Mouse (Mus musculus) E14TG2a.4 (cell line): ENCODE results near the gene Btg3.
"Not testable (repeated sequence)": the region's sequence is repeated elsewhere in the genome, so short reads cannot be mapped to it uniquely, and the experiment has no call there.

Experiments used
- H3K27me3 ChIP-seq: 2 replicates; pipeline ENCODE4 v1.6.1; 2014; ENCODE audit warnings: low read length, control low read depth; ENCODE audit not compliant: insufficient read depth
- H3K36me3 ChIP-seq: 2 replicates; pipeline ENCODE4 v1.6.1; 2014; ENCODE audit warnings: low read length, control low read depth; ENCODE audit not compliant: insufficient read depth
- H3K4me1 ChIP-seq: replicated peaks from 2 replicates; pipeline ENCODE4 v1.6.1; 2014; ENCODE audit warnings: low read depth, low read length, control low read depth
- H3K4me3 ChIP-seq: replicated peaks from 2 replicates; pipeline ENCODE4 v1.5.1; 2014; ENCODE audit warnings: mild to moderate bottlenecking, low read length
- H3K9me3 ChIP-seq: 2 replicates; pipeline ENCODE4 v1.6.1; 2014; ENCODE audit warnings: low read length, control low read depth
- CTCF ChIP-seq: conservative IDR thresholded peaks from 2 replicates; pipeline ENCODE4 v1.5.1; 2014; ENCODE audit warnings: low read length
- NANOG ChIP-seq: IDR thresholded peaks from 2 replicates; pipeline ENCODE4 v1.6.1; 2014; ENCODE audit warnings: borderline replicate concordance, low read length, mixed read lengths
- POU5F1 ChIP-seq: IDR thresholded peaks from 2 replicates; pipeline ENCODE4 v1.6.1; 2014; ENCODE audit warnings: low read length, borderline replicate concordance

The Btg3 gene

GRCm38 (mm10) chr16:78371491-78372046 lies 5.4 kb downstream of the Btg3 start:
- H3K9me3 ChIP-seq: no peaks in the 10 kb centered on the region
- peaks cover 61% of the 10 kb centered on the region for H3K36me3 ChIP-seq
- TF ChIP-seq CTCF (no peak), POU5F1 (no peak)
- peaks cover 25% of the 10 kb centered on the region for H3K4me1 ChIP-seq
- no peak overlapping the region for H3K4me3 ChIP-seq
- no peaks in the 10 kb centered on the region for H3K27me3 ChIP-seq

DNA sequence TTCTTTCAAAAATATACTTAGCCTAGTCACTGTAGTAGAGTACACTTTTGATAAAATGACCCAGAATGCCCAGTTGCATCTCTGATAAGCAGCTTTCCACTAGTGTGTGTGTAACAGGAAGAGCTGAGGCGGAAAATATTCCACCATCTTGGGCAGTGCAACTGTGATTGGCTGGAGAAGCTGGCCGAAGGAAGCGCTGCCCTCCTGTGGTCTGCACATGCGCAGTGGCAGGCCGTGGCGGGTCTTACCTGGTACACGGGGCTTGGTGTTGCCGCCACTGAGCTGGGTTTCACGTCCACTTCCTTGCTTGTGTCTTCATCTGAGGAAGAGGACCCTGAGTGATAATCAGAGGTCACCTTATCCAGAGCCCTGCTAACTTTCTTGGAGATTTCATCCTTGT lies 12.4 kb downstream of the Btg3 start:
- H3K36me3 ChIP-seq: peaks cover 85% of the 10 kb centered on the region
- H3K4me3 ChIP-seq, H3K9me3 ChIP-seq, H3K27me3 ChIP-seq, H3K4me1 ChIP-seq: not testable (repeated sequence)

- TF ChIP-seq NANOG (no peak), POU5F1 (no peak), CTCF (no peak)
- no peaks in the 10 kb centered on the region for H3K4me1 ChIP-seq
- H3K27me3 ChIP-seq: no peaks in the 10 kb centered on the region
- peaks cover 78% of the 10 kb centered on the region for H3K36me3 ChIP-seq
- H3K4me3 ChIP-seq: no peak overlapping the region
- H3K9me3 ChIP-seq: no peaks in the 10 kb centered on the region
Observed at GRCm38 (mm10) chr16:78361466-78361865, 15.5 kb downstream of the Btg3 start.

DNA sequence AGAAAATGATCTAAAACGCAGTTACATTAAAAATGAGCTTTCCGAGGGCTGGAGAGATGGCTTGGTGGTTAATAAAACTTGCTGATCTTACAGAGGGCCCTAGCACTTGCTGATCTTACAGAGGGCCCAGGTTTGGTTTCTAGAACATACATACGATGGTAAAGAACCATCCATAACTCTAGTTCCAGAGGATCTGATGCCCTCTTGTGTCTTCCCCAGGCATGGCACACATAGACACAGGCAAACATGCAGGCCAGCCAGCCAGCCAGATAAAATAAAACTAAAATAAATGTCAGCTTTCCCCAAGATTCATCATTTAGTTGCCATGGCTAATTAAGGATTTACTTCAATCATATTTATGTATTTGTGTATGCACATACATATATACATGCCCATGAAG lies 19.2 kb downstream of the Btg3 start:
- Histone ChIP-seq H3K36me3 (peaks cover 46% of the 10 kb centered on the region), H3K4me3 (no peak overlapping the region), H3K9me3 (no peaks in the 10 kb centered on the region), H3K27me3 (no peaks in the 10 kb centered on the region), H3K4me1 (no peaks in the 10 kb centered on the region)
- TF ChIP-seq CTCF: peak; percentile 31
- no peak for TF ChIP-seq NANOG
- no peak for TF ChIP-seq POU5F1

GRCm38 (mm10) chr16:78347328-78347926 lies 29.6 kb downstream of the Btg3 start:
- Histone ChIP-seq H3K4me3 (no peak overlapping the region), H3K4me1 (no peaks in the 10 kb centered on the region), H3K36me3 (peaks cover 45% of the 10 kb centered on the region), H3K9me3 (no peaks in the 10 kb centered on the region), H3K27me3 (no peaks in the 10 kb centered on the region)
- TF ChIP-seq NANOG (no peak), POU5F1 (no peak), CTCF (no peak)

GRCm38 (mm10) chr16:78346662-78347327 lies 30.2 kb downstream of the Btg3 start:
- H3K4me1 ChIP-seq: no peaks in the 10 kb centered on the region
- TF ChIP-seq CTCF (peak; percentile 31; the same call in 1 of the 2 replicates), POU5F1 (no peak), NANOG (no peak)
- H3K27me3 ChIP-seq: no peaks in the 10 kb centered on the region
- no peak overlapping the region for H3K4me3 ChIP-seq
- H3K9me3 ChIP-seq: no peaks in the 10 kb centered on the region
- H3K36me3 ChIP-seq: peaks cover 48% of the 10 kb centered on the region

DNA sequence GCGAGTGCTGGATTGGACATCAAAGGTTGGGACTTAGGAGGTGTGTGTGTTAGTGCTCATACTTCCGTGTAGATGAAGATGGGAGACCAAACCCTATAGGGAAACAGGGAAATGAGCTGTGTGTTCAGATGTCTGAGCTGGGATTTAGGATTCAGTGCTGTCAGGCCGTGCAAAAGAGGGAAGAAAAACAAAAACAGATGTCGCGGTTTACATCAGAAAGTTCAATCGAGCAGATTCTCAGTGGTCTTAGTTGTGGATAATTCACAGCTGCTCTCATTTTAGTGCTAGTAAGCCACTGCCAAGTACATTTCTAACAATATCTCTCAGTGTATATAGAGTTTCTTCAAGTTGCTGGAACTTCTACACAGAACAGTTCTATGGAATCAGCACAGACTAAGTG lies 33.2 kb downstream of the Btg3 start:
- Histone ChIP-seq H3K27me3 (no peaks in the 10 kb centered on the region), H3K9me3 (no peaks in the 10 kb centered on the region), H3K4me1 (peaks cover 7% of the 10 kb centered on the region), H3K4me3 (no peak overlapping the region), H3K36me3 (peaks cover 52% of the 10 kb centered on the region)
- TF ChIP-seq NANOG (no peak), CTCF (no peak), POU5F1 (no peak)

GRCm38 (mm10) chr16:78342767-78343166 lies 34.2 kb downstream of the Btg3 start:
- H3K27me3 ChIP-seq: no peaks in the 10 kb centered on the region
- H3K9me3 ChIP-seq: no peaks in the 10 kb centered on the region
- H3K4me1 ChIP-seq: peaks cover 7% of the 10 kb centered on the region
- H3K4me3 ChIP-seq: no peak overlapping the region
- H3K36me3 ChIP-seq: peaks cover 48% of the 10 kb centered on the region
- TF ChIP-seq CTCF: no peak
- TF ChIP-seq NANOG: no peak
- TF ChIP-seq POU5F1: no peak

DNA sequence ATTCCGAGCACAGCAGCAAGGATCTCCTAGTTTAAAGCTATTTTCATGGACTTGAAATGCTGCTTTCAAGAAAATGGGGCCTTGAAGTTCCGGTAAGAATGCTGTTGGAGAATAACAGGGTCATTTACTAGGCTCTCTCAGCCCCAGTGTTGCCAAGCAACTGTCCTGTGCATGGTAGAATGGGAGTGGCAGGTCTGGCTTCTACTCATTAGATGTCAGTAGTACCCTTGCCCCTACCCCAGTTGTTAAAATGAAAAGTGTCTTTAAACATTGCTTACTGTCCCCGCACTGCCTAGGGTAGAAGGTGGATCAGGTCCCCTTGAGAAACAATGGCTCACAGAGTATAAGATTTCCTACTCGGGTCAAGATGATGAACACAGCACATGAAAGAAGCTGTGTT lies 35.6 kb downstream of the Btg3 start:
- peaks cover 50% of the 10 kb centered on the region for H3K36me3 ChIP-seq
- H3K27me3 ChIP-seq: no peaks in the 10 kb centered on the region
- peaks cover 7% of the 10 kb centered on the region for H3K4me1 ChIP-seq
- no peaks in the 10 kb centered on the region for H3K9me3 ChIP-seq
- H3K4me3 ChIP-seq: no peak overlapping the region
- no peak for TF ChIP-seq POU5F1
- no peak for TF ChIP-seq NANOG
- no peak for TF ChIP-seq CTCF
